Mouse (Mus musculus): ENCODE data around the gene Gpr176. TPM values are rescaled to one million over a fixed set of nuclear protein-coding genes. Genes with fewer than 3 reads are reported as not detected.
A peak's percentile ranks its signal among the peaks of the same experiment; 100 is the strongest.

Gpr176 gene
- polyA plus RNA-seq, 1 experiment, result 4.7 TPM

- Histone ChIP-seq H3ac (ENCODE audit: control insufficient read depth, insufficient read length, low read depth) (no peak overlapping the region), H3K79me2 (ENCODE audit: control insufficient read depth, insufficient read depth) (no peaks in the 10 kb centered on the region), H3K79me3 (ENCODE audit: low read depth) (no peaks in the 10 kb centered on the region), H3K27me3 (ENCODE audit: control insufficient read depth, insufficient read depth, insufficient read length) (no peaks in the 10 kb centered on the region), H3K36me3 (ENCODE audit: control insufficient read depth, insufficient read depth) (no peaks in the 10 kb centered on the region), H3K4me3 (ENCODE audit: insufficient read depth, poor library complexity, severe bottlenecking) (no peak overlapping the region)
- no peak for TF ChIP-seq MYOD1 (IDR thresholded peaks at IDR 0.05; ENCODE audit: control insufficient read depth, insufficient read length, low read depth)
- TF ChIP-seq MAX (IDR thresholded peaks at IDR 0.05), result no peak
- TF ChIP-seq FOSL1 (IDR thresholded peaks at IDR 0.05; ENCODE audit: insufficient read depth, low read length, poor library complexity, severe bottlenecking), result no peak
- no peak for TF ChIP-seq MYOG (IDR thresholded peaks at IDR 0.05; ENCODE audit: control insufficient read depth, extremely low read depth, insufficient read length)
- no peak for TF ChIP-seq USF1 (IDR thresholded peaks at IDR 0.05; ENCODE audit: low read depth)
- TF ChIP-seq CTCF (IDR thresholded peaks at IDR 0.05; ENCODE audit: control insufficient read depth, insufficient read depth, insufficient read length), result no peak
- no peak for TF ChIP-seq CEBPB (IDR thresholded peaks at IDR 0.05; ENCODE audit: low read depth)
Measured at GRCm38 (mm10) chr2:118262673-118263072, 110.5 kb downstream of the Gpr176 start.

- H3K36me3 ChIP-seq (ENCODE audit: control insufficient read depth, insufficient read depth), result no peaks in the 10 kb centered on the region
- no peaks in the 10 kb centered on the region for H3K79me3 ChIP-seq (ENCODE audit: low read depth)
- H3K79me2 ChIP-seq (ENCODE audit: control insufficient read depth, insufficient read depth), result no peaks in the 10 kb centered on the region
- no peak overlapping the region for H3K4me3 ChIP-seq (ENCODE audit: insufficient read depth, poor library complexity, severe bottlenecking)
- TF ChIP-seq USF1 (IDR thresholded peaks at IDR 0.05; ENCODE audit: low read depth), result no peak
- TF ChIP-seq CTCF (IDR thresholded peaks at IDR 0.05; ENCODE audit: control insufficient read depth, insufficient read depth, insufficient read length), result no peak
- no peak for TF ChIP-seq MYOG (IDR thresholded peaks at IDR 0.05; ENCODE audit: control insufficient read depth, extremely low read depth, insufficient read length)
- TF ChIP-seq MAX (IDR thresholded peaks at IDR 0.05), result no peak
- TF ChIP-seq MYOD1 (IDR thresholded peaks at IDR 0.05; ENCODE audit: control insufficient read depth, insufficient read length, low read depth), result no peak
- no peak for TF ChIP-seq FOSL1 (IDR thresholded peaks at IDR 0.05; ENCODE audit: insufficient read depth, low read length, poor library complexity, severe bottlenecking)
- no peak for TF ChIP-seq CEBPB (IDR thresholded peaks at IDR 0.05; ENCODE audit: low read depth)
- no peaks in the 10 kb centered on the region for H3K27me3 ChIP-seq (ENCODE audit: control insufficient read depth, insufficient read depth, insufficient read length)
- H3ac ChIP-seq (ENCODE audit: control insufficient read depth, insufficient read length, low read depth), result no peak overlapping the region
Measured at GRCm38 (mm10) chr2:118259746-118260145, 113.5 kb downstream of the Gpr176 start.

- Histone ChIP-seq H3K36me3 (ENCODE audit: control insufficient read depth, insufficient read depth) (no peaks in the 10 kb centered on the region), H3K79me3 (ENCODE audit: low read depth) (no peaks in the 10 kb centered on the region), H3K4me3 (ENCODE audit: insufficient read depth, poor library complexity, severe bottlenecking) (peak overlapping the region; percentile 3), H3K79me2 (ENCODE audit: control insufficient read depth, insufficient read depth) (no peaks in the 10 kb centered on the region), H3K27me3 (ENCODE audit: control insufficient read depth, insufficient read depth, insufficient read length) (no peaks in the 10 kb centered on the region), H3ac (ENCODE audit: control insufficient read depth, insufficient read length, low read depth) (no peak overlapping the region)
- TF ChIP-seq CTCF (IDR thresholded peaks at IDR 0.05; ENCODE audit: control insufficient read depth, insufficient read depth, insufficient read length), result no peak
- TF ChIP-seq USF1 (IDR thresholded peaks at IDR 0.05; ENCODE audit: low read depth), result no peak
- TF ChIP-seq MYOG (IDR thresholded peaks at IDR 0.05; ENCODE audit: control insufficient read depth, extremely low read depth, insufficient read length), result no peak
- TF ChIP-seq FOSL1 (IDR thresholded peaks at IDR 0.05; ENCODE audit: insufficient read depth, low read length, poor library complexity, severe bottlenecking), result no peak
- TF ChIP-seq MAX (IDR thresholded peaks at IDR 0.05), result no peak
- TF ChIP-seq MYOD1 (IDR thresholded peaks at IDR 0.05; ENCODE audit: control insufficient read depth, insufficient read length, low read depth), result no peak
- TF ChIP-seq CEBPB (IDR thresholded peaks at IDR 0.05; ENCODE audit: low read depth), result no peak
Measured at GRCm38 (mm10) chr2:118257094-118257493, 116.1 kb downstream of the Gpr176 start.

GRCm38 (mm10) chr2:118256621-118257053, 116.6 kb downstream of the Gpr176 start, which contains the start of gene Fsip1:
Gene Fsip1, minus strand, starts transcription at chr2:118256966.
- Histone ChIP-seq H3K79me3 (ENCODE audit: low read depth) (no peaks in the 10 kb centered on the region), H3K79me2 (ENCODE audit: control insufficient read depth, insufficient read depth) (no peaks in the 10 kb centered on the region), H3ac (ENCODE audit: control insufficient read depth, insufficient read length, low read depth) (peak within 1 kb of the TSS; percentile 38), H3K36me3 (ENCODE audit: control insufficient read depth, insufficient read depth) (no peaks in the 10 kb centered on the region), H3K4me3 (ENCODE audit: insufficient read depth, poor library complexity, severe bottlenecking) (peak within 1 kb of the TSS; percentile 34), H3K27me3 (ENCODE audit: control insufficient read depth, insufficient read depth, insufficient read length) (no peaks in the 10 kb centered on the region)
- TF ChIP-seq MYOG (IDR thresholded peaks at IDR 0.05; ENCODE audit: control insufficient read depth, extremely low read depth, insufficient read length) (no peak), FOSL1 (IDR thresholded peaks at IDR 0.05; ENCODE audit: insufficient read depth, low read length, poor library complexity, severe bottlenecking) (no peak), MAX (IDR thresholded peaks at IDR 0.05) (peak; percentile 17), CEBPB (IDR thresholded peaks at IDR 0.05; ENCODE audit: low read depth) (no peak)

GRCm38 (mm10) chr2:118254516-118254915, 118.7 kb downstream of the Gpr176 start:
- H3K4me3 ChIP-seq (ENCODE audit: insufficient read depth, poor library complexity, severe bottlenecking), result no peak overlapping the region
- TF ChIP-seq FOSL1 (IDR thresholded peaks at IDR 0.05; ENCODE audit: insufficient read depth, low read length, poor library complexity, severe bottlenecking) (no peak), MYOG (IDR thresholded peaks at IDR 0.05; ENCODE audit: control insufficient read depth, extremely low read depth, insufficient read length) (no peak), MAX (IDR thresholded peaks at IDR 0.05) (no peak), CTCF (IDR thresholded peaks at IDR 0.05; ENCODE audit: control insufficient read depth, insufficient read depth, insufficient read length) (no peak), USF1 (IDR thresholded peaks at IDR 0.05; ENCODE audit: low read depth) (no peak), MYOD1 (IDR thresholded peaks at IDR 0.05; ENCODE audit: control insufficient read depth, insufficient read length, low read depth) (no peak), CEBPB (IDR thresholded peaks at IDR 0.05; ENCODE audit: low read depth) (no peak)
- no peaks in the 10 kb centered on the region for H3K79me2 ChIP-seq (ENCODE audit: control insufficient read depth, insufficient read depth)
- H3K79me3 ChIP-seq (ENCODE audit: low read depth), result no peaks in the 10 kb centered on the region
- H3ac ChIP-seq (ENCODE audit: control insufficient read depth, insufficient read length, low read depth), result no peak overlapping the region
- H3K27me3 ChIP-seq (ENCODE audit: control insufficient read depth, insufficient read depth, insufficient read length), result no peaks in the 10 kb centered on the region
- no peaks in the 10 kb centered on the region for H3K36me3 ChIP-seq (ENCODE audit: control insufficient read depth, insufficient read depth)

- no peak overlapping the region for H3K4me3 ChIP-seq (ENCODE audit: insufficient read depth, poor library complexity, severe bottlenecking)
- no peaks in the 10 kb centered on the region for H3K79me2 ChIP-seq (ENCODE audit: control insufficient read depth, insufficient read depth)
- no peaks in the 10 kb centered on the region for H3K36me3 ChIP-seq (ENCODE audit: control insufficient read depth, insufficient read depth)
- H3ac ChIP-seq (ENCODE audit: control insufficient read depth, insufficient read length, low read depth), result no peak overlapping the region
- H3K79me3 ChIP-seq (ENCODE audit: low read depth), result no peaks in the 10 kb centered on the region
- H3K27me3 ChIP-seq (ENCODE audit: control insufficient read depth, insufficient read depth, insufficient read length), result no peaks in the 10 kb centered on the region
- TF ChIP-seq MYOD1 (IDR thresholded peaks at IDR 0.05; ENCODE audit: control insufficient read depth, insufficient read length, low read depth), result no peak
- TF ChIP-seq MAX (IDR thresholded peaks at IDR 0.05), result no peak
- TF ChIP-seq FOSL1 (IDR thresholded peaks at IDR 0.05; ENCODE audit: insufficient read depth, low read length, poor library complexity, severe bottlenecking), result no peak
- TF ChIP-seq CTCF (IDR thresholded peaks at IDR 0.05; ENCODE audit: control insufficient read depth, insufficient read depth, insufficient read length), result no peak
- TF ChIP-seq MYOG (IDR thresholded peaks at IDR 0.05; ENCODE audit: control insufficient read depth, extremely low read depth, insufficient read length), result no peak
- no peak for TF ChIP-seq USF1 (IDR thresholded peaks at IDR 0.05; ENCODE audit: low read depth)
Measured at GRCm38 (mm10) chr2:118248966-118249365, 124.3 kb downstream of the Gpr176 start.

Measured in C2C12 (cell line).